Mouse (Mus musculus) neural tube, embryonic 12.5 days (tissue): ENCODE measurements around the gene Tmem132c. TPM values are rescaled to one million over a fixed set of nuclear protein-coding genes. Genes with fewer than 3 reads are reported as not detected.
"Not testable (repeated sequence)": the region's sequence is repeated elsewhere in the genome, so short reads cannot be mapped to it uniquely, and the experiment has no call there.

Experiments
- ATAC-seq: fragments of 200-750 bp; cut with Nextera tagmentation; 2 replicates; pipeline ENCODE4 v1.8.0; 2017; ENCODE audit warnings: low read depth, mild to moderate bottlenecking, moderate TSS enrichment, moderate library complexity; ENCODE audit not compliant: low FRiP score
- H3K27ac ChIP-seq: fragments of 300-500 bp; sonication (generic); 2 replicates; pipeline ENCODE4 v1.5.1; 2016
- H3K27me3 ChIP-seq: fragments of 300-500 bp; sonication (generic); replicated peaks from 2 replicates; pipeline ENCODE4 v1.6.1; 2016; ENCODE audit warnings: mild to moderate bottlenecking
- H3K36me3 ChIP-seq: fragments of 300-500 bp; sonication (generic); 2 replicates; pipeline ENCODE4 v1.6.1; 2016; ENCODE audit warnings: mild to moderate bottlenecking
- H3K4me1 ChIP-seq: fragments of 300-500 bp; sonication (generic); 2 replicates; pipeline ENCODE4 v1.6.1; 2016
- H3K4me2 ChIP-seq: fragments of 300-500 bp; sonication (generic); replicated peaks from 2 replicates; pipeline ENCODE4 v1.6.1; 2016; ENCODE audit warnings: mild to moderate bottlenecking
- H3K4me3 ChIP-seq: fragments of 300-500 bp; sonication (generic); 2 replicates; pipeline ENCODE4 v1.5.1; 2016
- H3K9ac ChIP-seq: fragments of 300-500 bp; sonication (generic); 2 replicates; pipeline ENCODE4 v1.6.1; 2016; ENCODE audit warnings: mild to moderate bottlenecking
- H3K9me3 ChIP-seq: fragments of 300-500 bp; sonication (generic); 2 replicates; pipeline ENCODE4 v1.6.1; 2016; ENCODE audit warnings: mild to moderate bottlenecking
- WGBS: fragments of 180-500 bp; shearing (Covaris S2); methylation state at CpG from one replicate; pipeline ENCODE4 v1.1.7; 2016; 5-methylcytosine and 5-hydroxymethylcytosine counted together
- polyA plus RNA-seq: library from polyadenylated mRNA; unstranded; fragments of >200 nt; fragmentation: Nextera tagmentation; extraction: Ambion mirVana; gene quantifications from 2 replicates; pipeline ENCODE4 v1.2.1, GENCODE M21; 2016

Gene Tmem132c
- polyA plus RNA-seq, 1 experiment from 2014 or later, result 24.5 TPM

DNA sequence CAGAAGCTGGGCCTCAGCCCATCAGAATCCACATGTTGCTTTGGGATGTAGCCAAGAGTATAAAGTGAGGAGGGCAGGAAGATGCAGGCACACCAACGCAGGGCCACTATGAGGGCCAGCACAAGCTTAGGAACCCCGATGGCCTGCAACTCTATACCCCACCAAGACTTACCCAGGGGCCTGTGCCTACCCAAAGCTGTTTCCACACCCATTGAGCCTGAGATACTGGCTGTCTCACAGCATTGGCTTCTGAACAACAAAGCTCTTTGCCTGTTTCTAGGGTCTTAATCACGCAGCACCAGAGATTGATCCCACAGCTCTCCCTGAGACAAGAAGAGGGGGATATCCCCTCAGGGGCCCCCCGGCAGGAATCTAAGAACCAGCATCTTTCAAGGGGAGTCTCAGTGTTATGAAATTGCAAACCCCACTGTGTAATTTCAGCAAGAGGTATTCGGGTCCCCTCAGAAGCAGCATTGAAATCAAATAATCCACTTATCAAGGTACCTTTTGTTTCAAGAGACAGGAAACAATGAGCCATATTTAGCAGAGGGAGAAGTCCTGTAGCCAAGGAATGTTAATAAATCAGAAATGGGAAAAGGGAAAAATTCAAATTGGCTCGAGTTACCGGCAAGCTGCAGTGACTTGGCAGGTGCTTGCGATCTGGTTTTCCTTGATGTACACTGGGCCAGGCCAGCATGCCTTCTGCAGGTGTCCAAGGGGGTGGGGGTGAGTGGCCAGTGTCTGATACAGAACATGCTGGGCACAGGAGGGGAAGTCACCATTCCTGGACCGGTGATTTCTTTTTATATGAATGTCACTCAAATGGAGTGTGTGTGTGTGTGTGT is 107.8 kb downstream of the Tmem132c start:
- 73% methylated on average over 9 of the region's 9 CpGs for WGBS
- Histone ChIP-seq H3K4me2 (no peak overlapping the region), H3K27me3 (no peaks in the 10 kb centered on the region), H3K36me3 (no peaks in the 10 kb centered on the region), H3K4me1 (peaks cover 26% of the 10 kb centered on the region), H3K27ac (no peak overlapping the region), H3K9me3 (no peaks in the 10 kb centered on the region), H3K9ac (no peak overlapping the region), H3K4me3 (no peak overlapping the region)
- no peak for ATAC-seq

DNA sequence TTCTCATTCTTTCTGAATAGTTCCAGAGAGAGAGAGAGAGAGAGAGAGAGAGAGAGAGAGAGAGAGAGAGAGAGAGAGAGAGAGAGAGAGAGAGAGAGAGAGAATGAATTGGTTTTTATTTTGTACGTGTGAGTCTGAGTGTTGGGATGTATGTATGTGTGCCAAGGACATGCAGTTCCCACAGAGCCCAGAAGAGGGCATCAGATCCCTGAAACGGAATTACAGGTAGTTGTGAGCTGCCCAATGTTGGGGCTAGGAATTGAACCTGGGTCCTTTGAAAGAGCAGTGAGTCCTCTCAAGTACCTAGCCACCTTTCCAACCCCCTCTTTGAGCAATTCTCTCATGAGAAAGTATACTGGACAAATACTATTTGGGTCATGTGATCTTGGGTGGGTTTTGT is 111.4 kb downstream of the Tmem132c start:
- Histone ChIP-seq H3K4me1 (peaks cover 8% of the 10 kb centered on the region; the same call in 1 of the 2 replicates), H3K36me3 (no peaks in the 10 kb centered on the region), H3K9me3 (no peaks in the 10 kb centered on the region), H3K4me3 (no peak overlapping the region), H3K27me3 (no peaks in the 10 kb centered on the region), H3K4me2 (no peak overlapping the region), H3K9ac (no peak overlapping the region), H3K27ac (no peak overlapping the region)
- ATAC-seq, result no peak
- 80% methylated on average over 2 of the region's 2 CpGs for whole genome bisulfite sequencing

DNA sequence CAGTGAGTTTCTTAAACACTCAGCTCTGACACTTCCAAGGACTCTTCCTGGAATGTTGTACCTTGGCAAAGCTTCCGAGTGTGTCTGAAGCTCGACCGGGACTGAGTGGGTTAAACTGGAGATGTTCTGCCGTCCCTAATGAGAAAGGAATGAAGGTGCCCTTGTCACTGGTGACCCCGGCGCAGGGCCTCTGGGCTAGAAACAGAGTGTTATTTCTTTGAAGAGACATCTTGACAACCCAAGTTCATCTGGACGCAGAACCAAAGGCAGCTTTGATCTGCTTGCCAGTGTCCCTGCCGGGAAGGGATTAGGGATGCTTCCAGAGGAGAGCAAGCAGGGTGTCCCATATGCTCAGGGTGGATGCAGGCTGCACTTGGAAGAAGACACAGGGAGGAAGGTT is 114.2 kb downstream of the Tmem132c start:
- Histone ChIP-seq H3K27me3 (no peaks in the 10 kb centered on the region), H3K4me3 (no peak overlapping the region), H3K4me1 (peaks cover 1% of the 10 kb centered on the region), H3K9me3 (no peaks in the 10 kb centered on the region), H3K27ac (no peak overlapping the region), H3K4me2 (no peak overlapping the region), H3K36me3 (peaks cover 8% of the 10 kb centered on the region; the same call in 1 of the 2 replicates), H3K9ac (no peak overlapping the region)
- ATAC-seq, result no peak
- WGBS, result 34% methylated on average over 8 of the region's 8 CpGs

DNA sequence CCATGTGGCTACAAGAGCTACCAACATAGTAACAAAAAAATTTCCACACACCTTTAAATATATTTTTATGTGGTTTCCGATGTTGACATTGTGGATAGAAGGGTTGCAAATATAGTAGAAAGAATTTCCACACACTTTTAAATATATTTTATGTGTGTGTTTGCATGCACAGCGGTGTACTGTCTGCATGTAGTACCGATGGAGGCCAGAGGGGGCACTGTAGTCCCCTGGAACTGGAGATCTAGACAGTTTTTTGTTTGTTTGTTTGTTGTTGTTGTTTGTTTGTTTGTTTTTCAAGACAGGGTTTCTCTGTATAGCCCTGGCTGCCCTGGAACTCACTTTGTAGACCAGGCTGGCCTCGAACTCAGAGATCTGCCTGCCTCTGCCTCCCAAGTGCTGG is 116.3 kb downstream of the Tmem132c start:
- H3K9ac ChIP-seq, ATAC-seq, H3K4me2 ChIP-seq, H3K36me3 ChIP-seq, H3K27me3 ChIP-seq, H3K4me1 ChIP-seq, H3K27ac ChIP-seq, H3K9me3 ChIP-seq, H3K4me3 ChIP-seq: not testable (repeated sequence)
- WGBS, result 92% methylated on average over 4 of the region's 4 CpGs

DNA sequence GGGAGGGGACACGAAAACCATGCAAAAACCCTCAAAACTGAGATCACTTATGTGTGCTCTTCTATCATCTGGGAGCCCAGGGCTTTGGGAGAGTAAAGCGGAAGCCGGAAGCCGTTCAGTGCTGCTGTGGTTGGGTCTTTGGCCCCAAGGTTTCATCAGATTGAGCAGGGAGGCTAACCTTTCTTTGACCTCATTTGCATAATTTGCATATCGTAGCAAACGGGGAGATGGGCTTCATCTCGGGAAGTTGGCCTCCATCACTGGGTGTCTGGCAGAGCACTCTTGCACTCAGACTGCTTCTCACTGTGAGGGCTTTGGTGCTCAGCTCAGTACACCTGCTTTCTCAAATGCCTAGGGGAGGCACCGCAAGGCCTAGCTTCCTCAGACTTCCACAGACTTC is 119.5 kb downstream of the Tmem132c start:
- Histone ChIP-seq H3K27ac (no peak overlapping the region), H3K4me3 (no peak overlapping the region), H3K9ac (no peak overlapping the region), H3K9me3 (peaks cover 2% of the 10 kb centered on the region; the same call in 1 of the 2 replicates), H3K36me3 (peaks cover 8% of the 10 kb centered on the region; the same call in 1 of the 2 replicates), H3K4me1 (peaks cover 6% of the 10 kb centered on the region), H3K27me3 (no peaks in the 10 kb centered on the region), H3K4me2 (no peak overlapping the region)
- 63% methylated on average over 8 of the region's 8 CpGs for WGBS
- ATAC-seq, result no peak

DNA sequence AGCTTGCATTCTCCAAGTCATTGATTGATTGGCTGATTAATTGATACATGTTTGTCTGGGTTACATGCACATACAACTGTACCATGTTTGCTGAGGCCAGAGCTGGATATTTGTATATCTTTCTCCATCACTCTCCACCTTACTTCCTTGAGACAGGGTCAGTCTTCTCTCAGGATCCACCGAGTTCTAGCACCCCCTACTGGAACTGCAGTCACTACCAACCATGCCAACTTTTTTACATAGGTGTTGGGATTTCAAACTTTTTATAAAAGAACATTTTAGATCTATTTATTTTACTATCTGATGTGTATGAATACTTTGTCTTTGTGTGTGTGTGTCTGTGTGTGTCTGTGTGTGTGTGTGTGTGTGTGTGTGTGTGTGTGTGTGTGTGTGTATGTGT is 123.5 kb downstream of the Tmem132c start:
- Histone ChIP-seq H3K27me3 (no peaks in the 10 kb centered on the region), H3K9ac (no peak overlapping the region), H3K4me3 (no peak overlapping the region), H3K4me2 (no peak overlapping the region), H3K27ac (no peak overlapping the region), H3K4me1 (peaks cover 6% of the 10 kb centered on the region), H3K9me3 (peaks cover 7% of the 10 kb centered on the region; the same call in 1 of the 2 replicates), H3K36me3 (peaks cover 1% of the 10 kb centered on the region; the same call in 1 of the 2 replicates)
- ATAC-seq, result no peak
- 22% methylated on average over 1 of the region's 1 CpGs for WGBS

DNA sequence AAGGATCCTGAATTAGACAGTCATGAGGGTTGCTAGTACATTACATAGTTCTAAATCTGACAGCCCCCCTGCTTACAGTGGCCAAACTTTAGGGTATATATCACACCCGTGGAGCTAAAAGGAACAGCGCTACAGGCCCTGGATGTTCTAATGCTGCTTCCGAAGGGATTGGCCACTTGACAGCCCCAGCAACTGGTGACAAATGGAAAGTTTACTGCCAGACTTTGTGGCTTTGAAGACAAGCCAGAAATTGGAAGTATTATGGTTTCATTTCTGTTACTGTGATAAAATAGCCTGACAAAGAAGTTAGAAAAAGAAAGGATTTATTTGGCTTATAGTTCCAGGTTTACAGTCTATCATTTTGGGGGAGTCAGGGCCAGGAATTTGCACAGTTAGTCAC is 126.6 kb downstream of the Tmem132c start:
- peaks cover 7% of the 10 kb centered on the region; the same call in 1 of the 2 replicates for H3K4me1 ChIP-seq
- H3K4me2 ChIP-seq, result no peak overlapping the region
- no peak overlapping the region for H3K4me3 ChIP-seq
- H3K9me3 ChIP-seq, result peaks cover 7% of the 10 kb centered on the region; the same call in 1 of the 2 replicates
- no peak overlapping the region for H3K9ac ChIP-seq
- WGBS, result 92% methylated on average over 3 of the region's 3 CpGs
- ATAC-seq, result no peak
- H3K36me3 ChIP-seq, result no peaks in the 10 kb centered on the region
- H3K27me3 ChIP-seq, result no peaks in the 10 kb centered on the region
- no peak overlapping the region for H3K27ac ChIP-seq

DNA sequence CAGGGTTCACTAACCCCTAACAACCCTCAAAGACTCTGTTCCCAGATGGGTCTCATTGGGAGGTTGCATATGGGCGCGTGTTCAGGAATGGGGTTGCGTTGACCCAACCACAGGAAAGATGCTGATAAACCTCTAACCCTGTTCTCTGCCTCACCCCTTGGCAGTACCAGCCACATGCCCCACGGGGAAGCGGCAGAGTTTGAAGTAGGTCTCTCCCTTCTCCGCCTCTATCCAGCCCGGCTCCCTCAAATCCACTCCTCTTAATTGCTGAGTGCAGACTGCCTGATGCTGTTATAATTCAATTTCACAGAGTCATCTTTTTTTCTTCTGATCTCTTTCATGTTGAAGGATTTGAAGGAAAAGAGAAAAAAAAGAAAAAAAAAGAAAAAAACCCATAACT is 128.2 kb downstream of the Tmem132c start:
- no peak for ATAC-seq
- Histone ChIP-seq H3K9me3 (peaks cover 10% of the 10 kb centered on the region; the same call in 1 of the 2 replicates), H3K27me3 (no peaks in the 10 kb centered on the region), H3K9ac (no peak overlapping the region), H3K36me3 (no peaks in the 10 kb centered on the region), H3K4me3 (no peak overlapping the region), H3K27ac (no peak overlapping the region), H3K4me2 (no peak overlapping the region), H3K4me1 (peaks cover 7% of the 10 kb centered on the region; the same call in 1 of the 2 replicates)
- whole genome bisulfite sequencing, result 68% methylated on average over 7 of the region's 7 CpGs

DNA sequence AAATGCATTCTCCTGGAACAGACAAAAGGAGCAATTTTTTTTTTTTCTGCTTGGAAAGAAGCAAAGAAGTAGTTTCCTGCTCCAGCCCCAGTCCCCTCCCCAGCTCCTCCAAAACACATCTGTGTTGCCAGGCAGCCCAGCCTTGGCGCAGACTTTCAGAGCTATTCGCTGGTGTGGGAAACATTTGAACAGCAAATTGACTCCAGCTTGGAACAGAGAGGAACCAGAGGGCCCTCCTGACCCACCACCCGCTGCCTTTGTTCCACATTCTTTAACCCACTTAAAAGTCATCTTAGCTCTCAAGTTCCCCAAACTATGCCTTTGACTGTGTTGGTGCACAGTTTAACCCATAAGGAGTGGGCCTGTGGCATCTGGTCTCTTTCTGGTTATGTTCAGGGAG is 128.9 kb downstream of the Tmem132c start:
- Histone ChIP-seq H3K9ac (no peak overlapping the region), H3K4me1 (peaks cover 7% of the 10 kb centered on the region; the same call in 1 of the 2 replicates), H3K4me3 (no peak overlapping the region), H3K36me3 (no peaks in the 10 kb centered on the region), H3K9me3 (peaks cover 12% of the 10 kb centered on the region; the same call in 1 of the 2 replicates), H3K27me3 (no peaks in the 10 kb centered on the region), H3K4me2 (0 out of 2 replicates have a peak overlapping the region, but pooled peaks have one; percentile 12), H3K27ac (no peak overlapping the region)
- WGBS, result 23% methylated on average over 3 of the region's 3 CpGs
- no peak for ATAC-seq

DNA sequence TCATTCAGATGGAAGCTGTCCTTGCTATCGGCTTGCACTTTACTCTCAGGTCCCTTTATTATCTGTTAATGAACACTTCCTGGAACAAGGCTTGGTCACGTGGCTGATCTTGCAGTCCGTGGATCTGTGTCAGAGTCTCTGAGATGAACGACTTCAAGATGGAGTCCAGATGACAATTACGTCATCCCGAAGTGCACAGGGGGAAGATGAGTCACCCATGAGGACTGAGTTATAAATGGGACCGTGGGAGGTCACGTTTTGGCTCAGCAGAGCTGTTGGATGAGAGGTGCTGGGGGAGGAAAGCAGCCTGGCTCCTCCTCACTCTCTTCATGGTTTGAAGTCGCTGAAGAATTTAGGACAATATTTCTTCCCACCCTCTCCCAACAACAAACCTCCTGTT is 132.6 kb downstream of the Tmem132c start:
- H3K36me3 ChIP-seq, result no peaks in the 10 kb centered on the region
- whole genome bisulfite sequencing, result 76% methylated on average over 9 of the region's 9 CpGs
- peaks cover 5% of the 10 kb centered on the region; the same call in 1 of the 2 replicates for H3K9me3 ChIP-seq
- peaks cover 7% of the 10 kb centered on the region; the same call in 1 of the 2 replicates for H3K4me1 ChIP-seq
- no peak overlapping the region for H3K4me3 ChIP-seq
- H3K27ac ChIP-seq, result no peak overlapping the region
- H3K27me3 ChIP-seq, result no peaks in the 10 kb centered on the region
- ATAC-seq, result no peak
- no peak overlapping the region for H3K4me2 ChIP-seq
- H3K9ac ChIP-seq, result no peak overlapping the region

DNA sequence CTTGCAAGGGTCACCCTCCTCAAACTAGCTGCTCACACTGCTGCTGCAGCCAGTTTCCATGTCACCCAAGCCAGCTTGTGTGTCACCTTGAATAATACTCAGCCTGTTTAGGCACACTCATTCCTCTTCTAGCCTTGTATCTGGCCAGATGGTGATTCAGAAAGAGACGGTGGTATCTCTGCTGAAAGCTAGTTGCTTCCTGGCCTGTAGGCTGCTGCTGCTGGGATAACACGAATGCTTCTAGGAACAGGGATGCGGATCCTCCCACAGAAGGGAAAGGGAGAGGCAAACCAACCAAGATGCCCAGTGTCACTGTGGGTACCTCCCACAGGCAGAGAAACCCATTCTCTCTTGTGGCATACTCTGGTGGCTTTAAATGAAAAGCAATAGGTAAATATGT is 134.0 kb downstream of the Tmem132c start:
- Histone ChIP-seq H3K4me2 (no peak overlapping the region), H3K36me3 (no peaks in the 10 kb centered on the region), H3K27ac (no peak overlapping the region), H3K9ac (no peak overlapping the region), H3K27me3 (no peaks in the 10 kb centered on the region), H3K9me3 (peaks cover 5% of the 10 kb centered on the region; the same call in 1 of the 2 replicates), H3K4me1 (peaks cover 2% of the 10 kb centered on the region; the same call in 1 of the 2 replicates), H3K4me3 (no peak overlapping the region)
- no peak for ATAC-seq
- 96% methylated on average over 3 of the region's 3 CpGs for WGBS

DNA sequence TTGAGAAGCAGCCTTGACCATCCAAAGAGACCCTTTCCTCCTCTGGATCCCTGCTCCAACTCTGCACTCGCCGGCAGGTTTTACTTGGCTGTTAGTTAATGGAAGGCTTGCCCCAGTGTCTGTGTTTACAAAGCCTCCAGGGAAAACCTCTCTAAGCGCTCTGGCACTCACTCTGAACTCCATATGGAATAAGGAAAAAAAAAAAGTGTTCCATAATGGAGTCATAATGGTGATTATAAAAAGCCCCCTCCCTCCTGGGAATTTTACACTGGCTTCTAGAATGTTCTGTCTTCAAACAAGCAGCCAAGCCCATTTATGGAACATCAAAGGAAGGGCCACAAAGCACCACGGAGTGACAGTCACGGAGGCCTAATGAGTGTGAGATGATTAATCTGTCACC is 136.9 kb downstream of the Tmem132c start:
- no peak overlapping the region for H3K27ac ChIP-seq
- H3K4me3 ChIP-seq, result no peak overlapping the region
- no peak overlapping the region for H3K4me2 ChIP-seq
- no peak for ATAC-seq
- no peaks in the 10 kb centered on the region for H3K27me3 ChIP-seq
- no peaks in the 10 kb centered on the region for H3K4me1 ChIP-seq
- H3K9ac ChIP-seq, result no peak overlapping the region
- H3K9me3 ChIP-seq, result peaks cover 5% of the 10 kb centered on the region; the same call in 1 of the 2 replicates
- no peaks in the 10 kb centered on the region for H3K36me3 ChIP-seq
- WGBS, result 50% methylated on average over 5 of the region's 5 CpGs
